Comparison of ENCODE assay signal across 8 mouse cellular contexts in genomic region chr4:43000141-43000986, GRCm38 (mm10). TPM values are rescaled to one million over a fixed set of nuclear protein-coding genes. Genes with fewer than 3 reads are reported as not detected.
DNase-seq lines count a peak whose midpoint lies in the region; ATAC-seq and TF ChIP-seq lines count a peak whose summit lies in the region.
"Not testable (repeated sequence)": the region's sequence is repeated elsewhere in the genome, so short reads cannot be mapped to it uniquely, and the experiment has no call there.

Gene Vcp (minus strand): TSS chr4:43000507.

- under 1% methylated on average over 46 of the region's 56 CpGs for WGBS in heart, embryonic 11.5 days (ENCODE audit: insufficient replicate concordance)
- WGBS in kidney, embryonic 16.5 days = under 1% methylated on average over 50 of the region's 56 CpGs
- WGBS in liver, adult 2 months = 2% methylated on average over 53 of the region's 56 CpGs

- peak within 1 kb of the TSS; percentile 100 for H3K27ac ChIP-seq in heart, embryonic 11.5 days (ENCODE audit: low read depth, low read length)
- H3K27ac ChIP-seq in kidney, embryonic 16.5 days (ENCODE audit: low read length) = peak within 1 kb of the TSS; percentile 100
- peak within 1 kb of the TSS; percentile 90 for H3K27ac ChIP-seq in liver, adult 2 months (replicated peaks; ENCODE audit: insufficient read depth, low read depth, low read length)

- TF ChIP-seq CTCF in C2C12 (IDR thresholded peaks at IDR 0.05; ENCODE audit: control insufficient read depth, insufficient read depth, insufficient read length); brain, embryonic 14.5 days (IDR thresholded peaks at IDR 0.05; ENCODE audit: borderline replicate concordance, extremely low read depth, insufficient read depth, insufficient read length); liver, adult 2 months (IDR thresholded peaks at IDR 0.05; ENCODE audit: low read depth, low read length): not testable (repeated sequence)

- H3K27me3 ChIP-seq in C2C12 (ENCODE audit: control insufficient read depth, insufficient read depth, insufficient read length); erythroblast, embryonic 14.5 days (ENCODE audit: control insufficient read depth); heart, embryonic 11.5 days (ENCODE audit: control insufficient read depth, insufficient read depth, low read length); kidney, embryonic 16.5 days (ENCODE audit: insufficient read depth, low read length); liver, adult 2 months (ENCODE audit: control insufficient read depth, insufficient read depth, low read length); myocyte (ENCODE audit: control insufficient read depth, insufficient read depth, insufficient read length); splenic B cell, adult 2 months (ENCODE audit: control insufficient read depth, insufficient read depth, low read length, poor library complexity, severe bottlenecking): not testable (repeated sequence)

- peak; percentile 97 for ATAC-seq in heart, embryonic 11.5 days (replicated peaks; ENCODE audit: insufficient number of reproducible peaks, low FRiP score, low TSS enrichment)
- ATAC-seq in kidney, embryonic 16.5 days (ENCODE audit: low FRiP score, low TSS enrichment) = peak; percentile 99

- H3K79me2 ChIP-seq in C2C12 (ENCODE audit: control insufficient read depth, insufficient read depth) (peaks cover 46% of the 10 kb centered on the region), myocyte (ENCODE audit: control insufficient read depth, insufficient read depth) (peaks cover 43% of the 10 kb centered on the region)
- H3K79me2 ChIP-seq in liver, adult 2 months (ENCODE audit: control insufficient read depth, insufficient read depth, low read length) = peaks cover 11% of the 10 kb centered on the region; the same call in 1 of the 2 replicates

- H3ac ChIP-seq in C2C12 (ENCODE audit: control insufficient read depth, insufficient read length, low read depth) (peak within 1 kb of the TSS; percentile 98), myocyte (ENCODE audit: control insufficient read depth, insufficient read length) (peak within 1 kb of the TSS; percentile 25)

- peaks cover 27% of the 10 kb centered on the region for H3K4me1 ChIP-seq in erythroblast, embryonic 14.5 days (ENCODE audit: control insufficient read depth)
- peaks cover 12% of the 10 kb centered on the region; the same call in 1 of the 2 replicates for H3K4me1 ChIP-seq in heart, embryonic 11.5 days (ENCODE audit: control insufficient read depth, insufficient read depth, low read length)
- peaks cover 22% of the 10 kb centered on the region for H3K4me1 ChIP-seq in kidney, embryonic 16.5 days (ENCODE audit: insufficient read depth, low read length)
- peaks cover 11% of the 10 kb centered on the region; the same call in 1 of the 2 replicates for H3K4me1 ChIP-seq in liver, adult 2 months (ENCODE audit: control insufficient read depth, insufficient read depth, low read length)

- peak within 1 kb of the TSS; percentile 91 for H3K4me2 ChIP-seq in heart, embryonic 11.5 days
- H3K4me2 ChIP-seq in kidney, embryonic 16.5 days (replicated peaks; ENCODE audit: low read depth, low read length) = peak within 1 kb of the TSS; percentile 86
- peak within 1 kb of the TSS; percentile 81 for H3K4me2 ChIP-seq in myocyte (ENCODE audit: low read depth)

- H3K4me3 ChIP-seq in C2C12 (ENCODE audit: insufficient read depth, poor library complexity, severe bottlenecking) (peak within 1 kb of the TSS; percentile 89), myocyte (peak within 1 kb of the TSS; percentile 43)
- peak within 1 kb of the TSS; percentile 98 for H3K4me3 ChIP-seq in erythroblast, embryonic 14.5 days (replicated peaks)
- peak within 1 kb of the TSS; percentile 95 for H3K4me3 ChIP-seq in heart, embryonic 11.5 days (ENCODE audit: low read depth, low read length)
- H3K4me3 ChIP-seq in kidney, embryonic 16.5 days (ENCODE audit: low read length) = peak within 1 kb of the TSS; percentile 74
- peak within 1 kb of the TSS; percentile 83 for H3K4me3 ChIP-seq in liver, adult 2 months (ENCODE audit: insufficient read depth, low read depth, low read length)

- H3K9me3 ChIP-seq in erythroblast, embryonic 14.5 days (ENCODE audit: control insufficient read depth, low read length); heart, embryonic 11.5 days (replicated peaks; ENCODE audit: control insufficient read depth, low read length); kidney, embryonic 16.5 days (ENCODE audit: low read length): not testable (repeated sequence)

- peak; percentile 39; the same call in 1 of the 2 replicates for TF ChIP-seq POLR2A in brain, embryonic 14.5 days (IDR thresholded peaks at IDR 0.05; ENCODE audit: borderline replicate concordance, extremely low read depth, insufficient read depth, insufficient read length, poor library complexity, severe bottlenecking)
- TF ChIP-seq POLR2A in liver, adult 2 months (IDR thresholded peaks at IDR 0.05; ENCODE audit: extremely low read depth, insufficient read depth, low read length) = 0 out of 2 replicates have a peak, but pooled peaks have one; percentile 32
- TF ChIP-seq POLR2A in myocyte (IDR thresholded peaks at IDR 0.05; ENCODE audit: insufficient read length, low read depth) = peak; percentile 24

- peaks cover 38% of the 10 kb centered on the region for H3K79me3 ChIP-seq in C2C12 (ENCODE audit: low read depth)

- peaks cover 29% of the 10 kb centered on the region for H3K36me3 ChIP-seq in C2C12 (ENCODE audit: control insufficient read depth, insufficient read depth)
- peaks cover 39% of the 10 kb centered on the region for H3K36me3 ChIP-seq in erythroblast, embryonic 14.5 days (ENCODE audit: control insufficient read depth)
- H3K36me3 ChIP-seq in heart, embryonic 11.5 days (ENCODE audit: control insufficient read depth, insufficient read depth, low read length); kidney, embryonic 16.5 days (ENCODE audit: insufficient read depth, low read length); liver, adult 2 months (ENCODE audit: control insufficient read depth, insufficient read depth, low read length); splenic B cell, adult 2 months (ENCODE audit: control insufficient read depth, insufficient read depth, low read length, poor library complexity, severe bottlenecking): not testable (repeated sequence)
- H3K36me3 ChIP-seq in myocyte (ENCODE audit: control insufficient read depth, insufficient read depth) = peaks cover 13% of the 10 kb centered on the region

- peak; percentile 100 for DNase-seq in brain, embryonic 14.5 days (ENCODE audit: low read depth)
- DNase-seq in liver, adult 2 months (ENCODE audit: extremely low read depth, low read depth, low spot score) = peak; percentile 97
- DNase-seq in splenic B cell, adult 2 months (ENCODE audit: low read depth, low spot score) = peak; percentile 99

- peak within 1 kb of the TSS; percentile 97 for H3K9ac ChIP-seq in heart, embryonic 11.5 days (ENCODE audit: low read depth, low read length)
- H3K9ac ChIP-seq in kidney, embryonic 16.5 days (replicated peaks; ENCODE audit: low read length) = peak within 1 kb of the TSS; percentile 85
- peak within 1 kb of the TSS; percentile 91 for H3K9ac ChIP-seq in liver, adult 2 months (ENCODE audit: low read depth, low read length)

RNA-seq across cellular contexts. Expression of gene Vcp, which starts in this region (rescaled TPM):
- polyA plus RNA-seq in C2C12 (2012; fragmentation: generic; extraction: Trizol) (319 TPM), myocyte (2012; fragmentation: generic; extraction: Trizol) (334 TPM)
- 203 and 264 TPM in 2 replicates for polyA plus RNA-seq in brain, embryonic 14.5 days (2012; rRNA removed)
- polyA plus RNA-seq in erythroblast, embryonic 14.5 days (2012) = 5.6 and 6.3 TPM in 2 replicates
- 472 and 544 TPM in 2 replicates for polyA plus RNA-seq in heart, embryonic 11.5 days (2014; fragmentation: Nextera tagmentation; extraction: Ambion mirVana)
- polyA plus RNA-seq in kidney, embryonic 16.5 days (2015; fragmentation: Nextera tagmentation; extraction: Ambion mirVana) = 560 and 578 TPM in 2 replicates
- 182 and 216 TPM in 2 replicates for total RNA-seq in liver, adult 2 months (2014; rRNA removed)
- polyA plus RNA-seq in liver, adult 2 months (2012; rRNA removed) = 157 and 163 TPM in 2 replicates

Comparison
In these comparisons a context has a peak if more than half of its experiments do, and no peak if none do; other contexts are left out.
1. Peak in every context shown above with its lines: DNase-seq, ATAC-seq, H3K4me3 ChIP-seq and H3K27ac ChIP-seq.
2. RNA of gene Vcp (polyA plus RNA-seq): 560 to 578 TPM in kidney, embryonic 16.5 days, 472 to 544 TPM in heart, embryonic 11.5 days, 334 TPM in myocyte (single experiment), 319 TPM in C2C12 (single experiment), 203 to 264 TPM in brain, embryonic 14.5 days and 157 to 163 TPM in liver, adult 2 months; 5.6 to 6.3 TPM in erythroblast, embryonic 14.5 days; every median in the first group is over 10 times any median in the second.
3. H3K4me3 ChIP-seq: peak in every context shown above with its lines; median percentile 98 in erythroblast, embryonic 14.5 days; 95 in heart, embryonic 11.5 days; 89 in C2C12; 83 in liver, adult 2 months; 74 in kidney, embryonic 16.5 days; 43 in myocyte.